Mouse (Mus musculus) monocyte, adult 59 days (primary cell): ENCODE data around the gene Prickle1. TPM values are rescaled to one million over a fixed set of nuclear protein-coding genes. Genes with fewer than 3 reads are reported as not detected.

Experiments used
- total RNA-seq, 2 experiments: library from RNA; stranded (reverse); gene quantifications; one replicate each; pipeline ENCODE4 v1.2.4; 2023

The Prickle1 gene
- total RNA-seq, result under 1 TPM; 0.24 TPM

GRCm38 (mm10) chr15:93595746-93596145 lies at the start of gene Prickle1:
Prickle1 (minus strand) TSS chr15:93595891.

Other genes with a start within 250 kb of the Prickle1 start
- 10 to 100 TPM; 57.1 to 67.5 TPM for gene Zcrb1, start 197.6 kb downstream of the Prickle1 start, total RNA-seq
- gene Pphln1, start 197.5 kb downstream of the Prickle1 start, total RNA-seq, result 10 to 100 TPM; 46.6 to 48.9 TPM